ENCODE assay signal across 7 mouse cellular contexts in genomic region chr2:37358633-37359540, GRCm38 (mm10). TPM values are rescaled to one million over a fixed set of nuclear protein-coding genes. Genes with fewer than 3 reads are reported as not detected.
DNase-seq lines count a peak whose midpoint lies in the region; ATAC-seq lines count a peak whose summit lies in the region.

Gene Pdcl (minus strand): TSS chr2:37359332.

- H3K4me2 ChIP-seq in intestine, embryonic 15.5 days (replicated peaks) = peak within 1 kb of the TSS; percentile 74

- peak; percentile 95 for DNase-seq in adrenal gland, adult 2 months
- peak; percentile 86 for DNase-seq in embryo, embryonic 11.5 days (ENCODE audit: low read depth, low spot score)
- peak; percentile 82 to 84 for DNase-seq in gastrocnemius, postnatal 36 days
- peak; percentile 91 to 95 for DNase-seq in left cerebral cortex, postnatal 25 days (ENCODE audit: low spot score in 2 of 2)
- peak; percentile 88 for DNase-seq in midbrain, embryonic 10.5 days (ENCODE audit: low spot score)
- peak; percentile 77 for DNase-seq in right cerebral cortex, postnatal 4 days

- peaks cover 17% of the 10 kb centered on the region for H3K36me3 ChIP-seq in intestine, embryonic 15.5 days
- peaks cover 36% of the 10 kb centered on the region for H3K36me3 ChIP-seq in midbrain, embryonic 10.5 days

- peak; percentile 100 for ATAC-seq in intestine, embryonic 15.5 days

- 0 out of 2 replicates have a peak, but pooled peaks cover 2% of the 10 kb centered on the region for H3K4me1 ChIP-seq in intestine, embryonic 15.5 days (replicated peaks)
- peaks cover 13% of the 10 kb centered on the region for H3K4me1 ChIP-seq in midbrain, embryonic 10.5 days

- H3K27me3 ChIP-seq in intestine, embryonic 15.5 days (replicated peaks) = no peaks in the 10 kb centered on the region
- no peaks in the 10 kb centered on the region for H3K27me3 ChIP-seq in midbrain, embryonic 10.5 days (ENCODE audit: low read depth, poor library complexity, severe bottlenecking)

- intact Hi-C loops in gastrocnemius, postnatal 36 days (cut with DNase I) = no loop called here
- intact Hi-C loops in left cerebral cortex, postnatal 25 days (cut with DNase I) = no loop called here

- WGBS in intestine, embryonic 15.5 days = under 1% methylated on average over 42 of the region's 42 CpGs
- WGBS in midbrain, embryonic 10.5 days = under 1% methylated on average over 42 of the region's 42 CpGs

- H3K27ac ChIP-seq in intestine, embryonic 15.5 days = peak within 1 kb of the TSS; percentile 99
- peak within 1 kb of the TSS; percentile 94 for H3K27ac ChIP-seq in midbrain, embryonic 10.5 days (replicated peaks)

- peak within 1 kb of the TSS; percentile 67 for H3K9ac ChIP-seq in intestine, embryonic 15.5 days

- H3K9me3 ChIP-seq in intestine, embryonic 15.5 days = no peaks in the 10 kb centered on the region
- H3K9me3 ChIP-seq in midbrain, embryonic 10.5 days (replicated peaks) = no peaks in the 10 kb centered on the region

- peak within 1 kb of the TSS; percentile 66 for H3K4me3 ChIP-seq in intestine, embryonic 15.5 days (replicated peaks)
- peak within 1 kb of the TSS; percentile 76 for H3K4me3 ChIP-seq in midbrain, embryonic 10.5 days

RNA-seq across cellular contexts. Expression of gene Pdcl, which starts in this region (rescaled TPM):
- total RNA-seq in adrenal gland, adult 2 months (2021) = 10 to 100 TPM; 44.3 to 47.1 TPM
- 3.4 and 4.1 TPM in 2 replicates for polyA plus RNA-seq in adrenal gland, adult 2 months (2012; rRNA removed)
- total RNA-seq in gastrocnemius, postnatal 36 days (2021) = 10 to 100 TPM; 12.9 to 13.3 TPM
- polyA plus RNA-seq in intestine, embryonic 15.5 days (2015; fragmentation: Nextera tagmentation; extraction: Ambion mirVana) = 31.8 and 36.8 TPM in 2 replicates
- total RNA-seq in left cerebral cortex, postnatal 25 days (2021) = 10 to 100 TPM; 23.8 to 26.3 TPM
- 54.6 and 61.5 TPM in 2 replicates for polyA plus RNA-seq in midbrain, embryonic 10.5 days (2016; fragmentation: Nextera tagmentation; extraction: Ambion mirVana)

Comparison
In these comparisons a context has a peak if more than half of its experiments do, and no peak if none do; other contexts are left out.
1. Peak in every context shown above with its lines: DNase-seq, ATAC-seq, H3K4me3 ChIP-seq and H3K27ac ChIP-seq.